11 mouse cellular contexts compared by ENCODE assay signal in genomic region chr16:35423250-35424139, GRCm38 (mm10). TPM values are rescaled to one million over a fixed set of nuclear protein-coding genes. Genes with fewer than 3 reads are reported as not detected.
A peak's percentile ranks its signal among the peaks of the same experiment; 100 is the strongest.
DNase-seq lines count a peak whose midpoint lies in the region; ATAC-seq lines count a peak whose summit lies in the region.
"Had no signal": no experiment of that assay in that cellular context is flagged by ENCODE, and none has a peak within 500 bp of the region (broad histone marks: within the 10 kb centered on the region; RNA-seq: fewer than 3 reads in every experiment).

No protein-coding gene starts in this region.

- no peak for ATAC-seq in hindbrain, embryonic 12.5 days (ENCODE audit: low FRiP score)
- no peak for ATAC-seq in liver, embryonic 11.5 days (replicated peaks; ENCODE audit: low FRiP score)
- ATAC-seq: liver, embryonic 12.5 days had no signal

- DNase-seq in right cerebral cortex, postnatal 4 days, result peak; percentile 11
- DNase-seq in right cerebral cortex, postnatal 10 days (ENCODE audit: low spot score in 2 of 2), result no peak
- DNase-seq in kidney, postnatal 10 days, result peak; percentile 54
- peak; percentile 5 for DNase-seq in retina, postnatal 7 days (ENCODE audit: low read depth, low spot score)
- no peak for DNase-seq in frontal cortex, postnatal 36 days (ENCODE audit: low spot score in 2 of 2)
- no peak for DNase-seq in liver, embryonic 11.5 days (ENCODE audit: low spot score)
- DNase-seq in heart, postnatal 10 days, result no peak

- H3K4me3 ChIP-seq in hindbrain, embryonic 12.5 days, result no peak overlapping the region
- no peak overlapping the region for H3K4me3 ChIP-seq in liver, embryonic 11.5 days (ENCODE audit: low read depth, low read length)
- H3K4me3 ChIP-seq: liver, embryonic 12.5 days had no signal

- H3K9me3 ChIP-seq in hindbrain, embryonic 12.5 days (replicated peaks), result no peaks in the 10 kb centered on the region
- no peaks in the 10 kb centered on the region for H3K9me3 ChIP-seq in liver, embryonic 11.5 days (ENCODE audit: control insufficient read depth, low read length)
- H3K9me3 ChIP-seq: liver, embryonic 12.5 days had no signal

- peak overlapping the region; percentile 5; the same call in 1 of the 2 replicates for H3K27ac ChIP-seq in hindbrain, embryonic 12.5 days
- H3K27ac ChIP-seq in liver, embryonic 11.5 days (ENCODE audit: low read depth, low read length), result no peak overlapping the region
- H3K27ac ChIP-seq: liver, embryonic 12.5 days; macrophage had no signal

- no peak overlapping the region for H3K9ac ChIP-seq in hindbrain, embryonic 12.5 days
- no peak overlapping the region for H3K9ac ChIP-seq in liver, embryonic 11.5 days (ENCODE audit: low read depth, low read length)
- H3K9ac ChIP-seq: liver, embryonic 12.5 days had no signal

- no peak overlapping the region for H3K4me2 ChIP-seq in hindbrain, embryonic 12.5 days (replicated peaks)
- H3K4me2 ChIP-seq in liver, embryonic 11.5 days, result no peak overlapping the region
- H3K4me2 ChIP-seq: heart, embryonic 11.5 days; liver, embryonic 12.5 days had no signal

- WGBS in hindbrain, embryonic 12.5 days, result 66% methylated on average over 18 of the region's 18 CpGs
- WGBS in liver, embryonic 11.5 days, result 81% methylated on average over 18 of the region's 18 CpGs

- no peaks in the 10 kb centered on the region for H3K4me1 ChIP-seq in hindbrain, embryonic 12.5 days
- H3K4me1 ChIP-seq in liver, embryonic 11.5 days (replicated peaks; ENCODE audit: control insufficient read depth, insufficient read depth, low read length), result no peaks in the 10 kb centered on the region
- H3K4me1 ChIP-seq: liver, embryonic 12.5 days had no signal

- no peaks in the 10 kb centered on the region for H3K27me3 ChIP-seq in hindbrain, embryonic 12.5 days
- no peaks in the 10 kb centered on the region for H3K27me3 ChIP-seq in liver, embryonic 11.5 days (replicated peaks; ENCODE audit: control insufficient read depth, insufficient read depth, low read length)
- H3K27me3 ChIP-seq: liver, embryonic 12.5 days had no signal

- intact Hi-C loops in heart, postnatal 10 days (cut with DNase I), result loop anchor here (5.0 kb wide), 1 partner anchor 204 kb away; no protein-coding TSS in a partner anchor

- no peaks in the 10 kb centered on the region for H3K36me3 ChIP-seq in hindbrain, embryonic 12.5 days
- H3K36me3 ChIP-seq in liver, embryonic 11.5 days (ENCODE audit: control insufficient read depth, insufficient read depth, low read length), result peaks cover 5% of the 10 kb centered on the region; the same call in 1 of the 2 replicates

RNA-seq across cellular contexts. Expression of gene Sec22a, which starts 59.8 kb away (rescaled TPM):
- 39.6 and 40.5 TPM in 2 replicates for polyA plus RNA-seq in hindbrain, embryonic 12.5 days (2016; fragmentation: Nextera tagmentation; extraction: Ambion mirVana)
- polyA plus RNA-seq in liver, embryonic 11.5 days (2014; fragmentation: Nextera tagmentation; extraction: Ambion mirVana), result 19.3 and 20.0 TPM in 2 replicates
- total RNA-seq in heart, postnatal 10 days (2021), result 10 to 100 TPM; 12.6 to 12.8 TPM

Comparison
In these comparisons a context has a peak if more than half of its experiments do, and no peak if none do; other contexts are left out.
1. DNase-seq: peak in right cerebral cortex, postnatal 4 days (single experiment), kidney, postnatal 10 days (single experiment) and retina, postnatal 7 days (single experiment); none in right cerebral cortex, postnatal 10 days (0 of 2), frontal cortex, postnatal 36 days (0 of 2), liver, embryonic 11.5 days (single experiment) and heart, postnatal 10 days (0 of 2).